Mouse (Mus musculus) ES-Bruce4 (cell line): Measurements from ENCODE around the gene Akap7.

Experiments used
- EP300 ChIP-seq: IDR thresholded peaks from 2 replicates; pipeline ENCODE4 v1.6.1; 2011; ENCODE audit warnings: low read depth, low read length; ENCODE audit not compliant: insufficient read depth
- POLR2A ChIP-seq: IDR thresholded peaks from one replicate; pipeline ENCODE4 v1.8.1; 2011; ENCODE audit warnings: low read length; ENCODE audit not compliant: insufficient read depth

DNA sequence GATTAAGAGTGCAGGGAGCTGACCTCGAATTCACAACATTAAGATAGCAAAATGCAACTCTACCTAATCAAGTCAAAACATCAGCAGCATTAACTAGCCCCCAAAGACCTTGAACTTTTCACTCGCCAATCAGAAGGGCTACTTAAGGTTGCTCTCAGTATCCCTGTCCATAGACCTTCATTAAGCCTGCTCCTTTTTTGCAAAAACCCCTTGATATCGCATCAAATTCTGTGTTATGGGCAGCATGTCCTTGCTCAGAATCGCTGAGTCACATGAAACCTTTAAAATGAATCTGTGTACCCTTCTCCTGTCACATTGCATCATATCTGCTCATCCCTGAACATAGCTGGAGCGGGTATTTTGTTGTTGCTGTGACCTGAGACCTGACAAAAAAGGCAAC is 149.0 kb downstream of the Akap7 start:
- TF ChIP-seq POLR2A (no peak), EP300 (no peak)
